Mouse (Mus musculus): ENCODE data around the gene 1700123O20Rik. TPM values are rescaled to one million over a fixed set of nuclear protein-coding genes. Genes with fewer than 3 reads are reported as not detected.

1700123O20Rik gene
- polyA plus RNA-seq, 1 experiment from 2014 or later, result 96.6 TPM

DNA sequence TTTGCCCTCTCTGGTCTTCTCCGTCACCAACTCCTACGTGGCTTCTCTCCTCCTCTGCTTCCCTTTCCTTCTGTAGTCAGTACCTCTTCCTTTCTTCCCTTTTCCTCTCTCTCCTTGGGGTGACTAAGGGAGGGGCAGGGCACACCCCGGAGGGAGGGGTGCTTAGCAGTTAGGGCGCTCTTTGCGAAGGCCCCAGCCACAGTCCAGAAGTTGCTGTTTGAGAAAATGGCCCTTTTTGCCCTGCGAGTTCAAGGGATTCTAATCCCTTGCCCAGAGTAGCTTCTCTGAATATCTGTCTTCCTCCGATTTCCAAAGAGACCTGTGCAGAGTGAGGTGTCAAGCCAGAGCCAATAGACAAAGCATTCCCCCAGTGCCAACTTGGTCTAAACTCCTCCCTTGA lies 26.1 kb downstream of the 1700123O20Rik start, which contains the start of gene Cebpe:
Gene Cebpe (minus strand): TSS at position 101 of the 400 bp plus-strand sequence.
- Histone ChIP-seq H3K27ac (no peak within 1 kb of the TSS), H3K4me2 (replicated peaks) (no peak within 1 kb of the TSS), H3K4me1 (peaks cover 16% of the 10 kb centered on the region), H3K9me3 (no peaks in the 10 kb centered on the region), H3K9ac (no peak within 1 kb of the TSS), H3K4me3 (no peak within 1 kb of the TSS), H3K36me3 (no peaks in the 10 kb centered on the region), H3K27me3 (0 out of 2 replicates have a peak, but pooled peaks cover 8% of the 10 kb centered on the region)
- ATAC-seq (ENCODE audit: low FRiP score, low read depth), result no peak
- 92% methylated on average over 7 of the region's 7 CpGs for WGBS

DNA sequence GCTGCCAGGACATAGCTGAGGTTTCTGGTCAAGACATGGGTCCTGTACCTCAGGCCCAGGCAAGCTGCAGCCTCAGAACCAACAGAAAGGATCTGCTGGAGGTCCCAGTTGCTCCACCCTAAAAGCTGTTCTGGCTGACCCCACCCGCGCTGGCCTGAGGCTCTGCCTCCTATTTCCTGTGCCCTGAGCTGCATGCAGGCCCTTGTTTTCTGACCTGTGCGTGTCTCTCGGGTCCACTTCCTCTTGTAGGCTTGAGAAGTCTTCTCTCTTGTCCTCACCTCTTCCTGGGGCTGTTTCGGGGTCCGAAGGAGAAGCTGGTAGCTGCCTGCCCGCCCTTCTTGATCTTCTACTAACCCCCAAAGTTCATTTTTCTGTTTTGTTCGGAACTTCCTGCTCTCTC lies 26.8 kb downstream of the 1700123O20Rik start:
- H3K9me3 ChIP-seq, result no peaks in the 10 kb centered on the region
- H3K27ac ChIP-seq, result no peak overlapping the region
- WGBS, result 69% methylated on average over 8 of the region's 8 CpGs
- ATAC-seq (ENCODE audit: low FRiP score, low read depth), result no peak
- H3K4me1 ChIP-seq, result peaks cover 10% of the 10 kb centered on the region
- H3K4me3 ChIP-seq, result no peak overlapping the region
- H3K36me3 ChIP-seq, result no peaks in the 10 kb centered on the region
- no peak overlapping the region for H3K9ac ChIP-seq
- H3K4me2 ChIP-seq (replicated peaks), result no peak overlapping the region
- 0 out of 2 replicates have a peak, but pooled peaks cover 8% of the 10 kb centered on the region for H3K27me3 ChIP-seq

DNA sequence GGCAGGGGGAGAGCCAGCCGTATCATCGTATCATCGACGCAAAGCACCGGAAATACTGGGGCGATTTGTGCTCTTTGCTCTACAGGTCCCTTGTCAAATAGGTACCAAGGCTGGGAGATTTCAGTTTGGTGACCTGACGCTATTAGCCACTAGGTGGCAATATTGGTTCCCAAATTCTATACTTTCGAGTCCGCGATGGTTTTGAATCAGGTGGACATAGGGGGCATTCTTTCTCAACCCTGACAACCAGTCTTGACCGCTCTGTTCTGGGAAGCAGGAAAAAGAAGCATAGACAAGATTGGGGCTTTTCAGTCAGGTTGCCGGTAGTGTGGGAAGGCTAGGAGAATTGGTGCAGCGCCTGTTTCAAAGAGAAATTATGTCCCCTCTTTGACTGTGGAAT lies 28.1 kb downstream of the 1700123O20Rik start:
- no peak overlapping the region for H3K27ac ChIP-seq
- H3K9ac ChIP-seq, result peak overlapping the region; percentile 40; the same call in 1 of the 2 replicates
- no peaks in the 10 kb centered on the region for H3K36me3 ChIP-seq
- peak overlapping the region; percentile 64 for H3K4me2 ChIP-seq (replicated peaks)
- peak; percentile 62; the same call in 1 of the 2 replicates for ATAC-seq (ENCODE audit: low FRiP score, low read depth)
- H3K27me3 ChIP-seq, result 0 out of 2 replicates have a peak, but pooled peaks cover 8% of the 10 kb centered on the region
- peak overlapping the region; percentile 34 for H3K4me3 ChIP-seq
- H3K9me3 ChIP-seq, result no peaks in the 10 kb centered on the region
- H3K4me1 ChIP-seq, result peaks cover 10% of the 10 kb centered on the region
- WGBS, result under 1% methylated on average over 13 of the region's 13 CpGs

DNA sequence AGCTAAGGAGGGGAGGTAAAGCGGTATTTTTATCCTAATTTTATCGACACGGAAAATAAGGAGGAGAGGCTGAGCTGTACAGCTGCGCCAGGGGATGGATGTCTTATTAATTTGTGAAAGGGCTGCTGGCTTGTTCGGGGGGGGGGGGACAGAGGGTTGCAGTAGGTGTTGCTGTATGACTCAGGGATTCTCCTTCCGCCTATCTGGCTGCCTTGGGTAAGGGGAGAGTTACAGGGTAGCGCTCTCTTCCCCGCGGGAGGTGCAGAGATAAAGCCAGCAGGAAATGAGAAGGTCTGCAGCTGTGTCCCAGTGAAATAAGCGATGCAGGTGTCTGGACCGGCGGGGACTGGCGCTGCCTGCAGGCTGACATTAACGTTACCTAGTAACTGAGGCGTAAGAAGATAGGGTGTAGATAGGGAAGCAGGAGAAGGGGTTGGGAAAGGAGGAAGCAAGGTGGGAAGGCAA lies 28.6 kb downstream of the 1700123O20Rik start:
- no peaks in the 10 kb centered on the region for H3K9me3 ChIP-seq
- peak overlapping the region; percentile 64 for H3K4me2 ChIP-seq (replicated peaks)
- WGBS, result 3% methylated on average over 15 of the region's 15 CpGs
- ATAC-seq (ENCODE audit: low FRiP score, low read depth), result 0 out of 2 replicates have a peak, but pooled peaks have one; percentile 2
- H3K27ac ChIP-seq, result no peak overlapping the region
- H3K4me1 ChIP-seq, result peaks cover 10% of the 10 kb centered on the region
- H3K36me3 ChIP-seq, result no peaks in the 10 kb centered on the region
- H3K9ac ChIP-seq, result peak overlapping the region; percentile 19; the same call in 1 of the 2 replicates
- peak overlapping the region; percentile 34 for H3K4me3 ChIP-seq
- H3K27me3 ChIP-seq, result 0 out of 2 replicates have a peak, but pooled peaks cover 8% of the 10 kb centered on the region

DNA sequence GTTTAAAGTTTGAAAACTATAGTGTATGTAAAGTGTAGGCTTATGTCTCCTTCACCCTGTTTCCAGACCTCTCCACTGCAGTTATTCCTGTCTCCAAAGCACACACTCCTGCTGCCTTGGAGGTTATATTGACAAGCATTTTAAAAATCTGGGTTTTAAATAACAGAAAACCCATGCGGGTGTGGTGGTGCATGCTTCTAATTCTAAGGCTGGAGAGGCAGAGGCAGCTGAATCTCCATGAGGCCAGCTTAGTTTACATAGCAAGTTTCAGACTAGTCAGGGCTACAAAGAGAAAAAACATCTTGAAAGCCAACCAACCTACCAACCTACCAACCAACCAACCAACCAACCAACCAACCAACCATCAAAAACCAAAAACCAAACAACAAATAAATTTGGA lies 29.4 kb downstream of the 1700123O20Rik start:
- no peak overlapping the region for H3K27ac ChIP-seq
- H3K4me2 ChIP-seq (replicated peaks), result no peak overlapping the region
- H3K36me3 ChIP-seq, result no peaks in the 10 kb centered on the region
- no peak overlapping the region for H3K4me3 ChIP-seq
- H3K27me3 ChIP-seq, result 0 out of 2 replicates have a peak, but pooled peaks cover 8% of the 10 kb centered on the region
- H3K9ac ChIP-seq, result no peak overlapping the region
- 64% methylated on average over 1 of the region's 1 CpGs for WGBS
- H3K9me3 ChIP-seq, result no peaks in the 10 kb centered on the region
- no peak for ATAC-seq (ENCODE audit: low FRiP score, low read depth)
- peaks cover 10% of the 10 kb centered on the region for H3K4me1 ChIP-seq

DNA sequence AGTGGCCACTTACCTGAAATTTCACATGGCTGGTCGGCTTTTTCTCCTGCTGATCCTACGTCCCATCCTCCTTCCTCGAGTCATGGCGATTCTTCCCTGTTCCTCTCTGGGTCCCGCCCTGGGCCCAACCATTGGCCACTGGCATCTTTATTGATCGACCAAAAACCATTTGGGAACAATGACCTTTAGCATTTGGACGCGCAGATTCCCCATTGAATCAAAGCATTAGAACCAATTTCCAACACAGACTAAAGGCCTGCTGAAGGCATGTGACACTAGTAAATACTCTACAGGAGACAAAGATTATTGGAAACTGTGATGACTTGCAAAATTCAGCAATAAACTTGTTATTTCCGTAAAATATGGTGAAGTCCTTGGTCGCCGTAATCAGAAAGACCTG lies 34.0 kb downstream of the 1700123O20Rik start:
- H3K27ac ChIP-seq, result no peak overlapping the region
- ATAC-seq (ENCODE audit: low FRiP score, low read depth), result no peak
- 89% methylated on average over 11 of the region's 11 CpGs for WGBS
- H3K36me3 ChIP-seq, result no peaks in the 10 kb centered on the region
- H3K9ac ChIP-seq, result no peak overlapping the region
- peaks cover 4% of the 10 kb centered on the region for H3K4me1 ChIP-seq
- H3K9me3 ChIP-seq, result no peaks in the 10 kb centered on the region
- H3K4me2 ChIP-seq (replicated peaks), result no peak overlapping the region
- 0 out of 2 replicates have a peak, but pooled peaks cover 2% of the 10 kb centered on the region for H3K27me3 ChIP-seq
- no peak overlapping the region for H3K4me3 ChIP-seq

DNA sequence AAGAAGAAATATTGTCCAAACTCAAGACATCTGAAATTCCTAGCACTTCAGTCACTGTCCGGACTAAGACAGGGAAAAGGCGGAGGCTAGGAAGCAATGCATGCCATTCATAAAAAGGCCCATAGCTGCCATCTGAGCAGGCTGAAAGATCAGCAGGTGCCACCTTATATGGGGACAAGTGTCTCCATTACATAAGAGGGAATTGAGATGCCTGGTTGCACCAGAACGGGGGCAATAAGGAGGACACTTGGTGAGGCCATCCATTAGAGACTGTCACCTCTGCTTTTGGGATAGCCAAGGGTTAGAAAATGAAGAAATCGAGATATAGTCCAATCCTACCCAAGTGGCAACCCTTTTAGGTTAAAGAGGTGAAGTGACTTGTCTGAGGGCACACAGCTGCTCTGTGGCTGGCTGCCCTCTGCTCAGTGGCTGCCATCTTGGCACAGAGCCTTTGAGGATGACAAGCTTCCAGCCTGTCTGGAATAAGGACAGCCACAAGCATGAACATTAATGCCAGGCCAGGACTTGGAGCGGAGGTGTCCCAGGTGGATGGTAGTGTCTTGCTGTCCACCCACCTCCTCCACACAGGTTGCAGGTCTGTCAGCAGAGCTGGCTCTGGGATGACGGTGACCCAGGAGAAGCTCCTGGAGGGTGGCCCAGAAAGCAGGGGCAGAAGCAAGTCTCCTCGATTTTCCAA lies 34.8 kb downstream of the 1700123O20Rik start:
- H3K4me2 ChIP-seq (replicated peaks), result no peak overlapping the region
- peaks cover 3% of the 10 kb centered on the region; the same call in 1 of the 2 replicates for H3K4me1 ChIP-seq
- WGBS, result 85% methylated on average over 7 of the region's 7 CpGs
- no peaks in the 10 kb centered on the region for H3K27me3 ChIP-seq
- no peak for ATAC-seq (ENCODE audit: low FRiP score, low read depth)
- H3K36me3 ChIP-seq, result no peaks in the 10 kb centered on the region
- H3K4me3 ChIP-seq, result no peak overlapping the region
- H3K27ac ChIP-seq, result no peak overlapping the region
- H3K9ac ChIP-seq, result no peak overlapping the region
- no peaks in the 10 kb centered on the region for H3K9me3 ChIP-seq

DNA sequence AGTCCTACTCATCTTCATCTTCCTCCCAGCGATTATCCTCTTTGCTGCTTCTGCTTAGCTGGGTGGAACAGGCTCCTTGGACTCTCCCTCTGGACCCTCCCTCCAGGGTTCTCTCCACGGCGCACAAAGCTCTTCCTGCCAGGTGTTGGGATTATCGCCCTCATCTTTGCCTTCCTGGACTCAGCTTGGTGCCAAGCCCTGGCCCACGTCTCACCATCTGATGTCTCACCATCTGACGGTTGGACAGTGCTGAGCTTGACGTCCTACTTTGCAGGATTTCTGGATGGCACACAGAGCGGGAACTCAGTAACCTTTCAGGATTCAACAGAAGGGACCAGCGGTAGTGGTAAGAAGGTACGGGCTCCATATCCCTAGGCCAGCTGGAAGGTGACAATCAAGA lies 35.7 kb downstream of the 1700123O20Rik start:
- H3K36me3 ChIP-seq, result no peaks in the 10 kb centered on the region
- WGBS, result 75% methylated on average over 10 of the region's 10 CpGs

DNA sequence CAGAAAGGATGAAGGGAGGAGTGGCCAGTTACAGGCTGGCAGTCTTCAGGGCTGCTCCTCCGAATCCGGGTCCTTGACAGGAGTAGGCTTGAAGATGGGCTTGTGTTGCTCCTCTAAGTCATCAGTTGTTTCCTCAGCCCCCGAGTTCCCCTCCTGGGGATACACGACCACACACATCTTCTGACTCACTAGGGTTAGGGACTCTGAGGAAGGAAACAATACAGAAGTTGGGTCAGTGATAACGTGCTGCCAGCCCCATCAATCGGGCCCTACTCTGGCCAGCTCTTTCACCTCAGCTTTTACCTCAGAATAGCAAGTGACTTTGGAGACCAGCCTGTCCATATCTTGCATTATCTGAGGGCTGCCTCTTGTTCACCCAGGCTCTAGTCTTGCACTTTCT lies 38.0 kb downstream of the 1700123O20Rik start:
- Histone ChIP-seq H3K4me2 (replicated peaks) (no peak overlapping the region), H3K27ac (no peak overlapping the region), H3K27me3 (no peaks in the 10 kb centered on the region), H3K36me3 (no peaks in the 10 kb centered on the region), H3K4me3 (no peak overlapping the region), H3K9ac (no peak overlapping the region), H3K9me3 (no peaks in the 10 kb centered on the region), H3K4me1 (peaks cover 3% of the 10 kb centered on the region; the same call in 1 of the 2 replicates)
- ATAC-seq (ENCODE audit: low FRiP score, low read depth), result no peak
- WGBS, result 87% methylated on average over 6 of the region's 6 CpGs

More for the DNA sequence above, 35.7 kb downstream of the 1700123O20Rik start:
- Histone ChIP-seq H3K4me3 (no peak overlapping the region), H3K27me3 (no peaks in the 10 kb centered on the region), H3K4me1 (peaks cover 3% of the 10 kb centered on the region; the same call in 1 of the 2 replicates), H3K9ac (no peak overlapping the region), H3K27ac (no peak overlapping the region), H3K9me3 (no peaks in the 10 kb centered on the region), H3K4me2 (replicated peaks) (no peak overlapping the region)
- ATAC-seq (ENCODE audit: low FRiP score, low read depth), result no peak

DNA sequence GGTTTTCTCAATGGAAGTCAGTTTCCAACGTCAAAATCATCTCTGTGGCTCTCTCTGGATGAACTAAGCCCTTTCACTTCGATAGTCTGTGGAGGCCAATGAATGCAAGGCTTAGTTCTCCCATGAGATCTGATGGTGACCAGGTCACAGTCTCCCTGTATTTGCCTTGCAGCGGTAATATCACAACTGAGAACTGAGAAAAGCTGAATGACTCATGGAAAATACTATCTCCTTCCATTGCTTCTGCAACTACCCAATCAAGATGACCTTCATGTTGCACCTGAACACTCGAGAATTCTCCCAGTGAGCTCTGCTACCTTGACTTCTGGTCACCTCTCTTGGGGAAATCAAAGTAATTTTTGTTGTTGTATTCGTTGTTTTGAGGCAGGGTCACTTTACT lies 41.5 kb downstream of the 1700123O20Rik start:
- Histone ChIP-seq H3K27me3 (no peaks in the 10 kb centered on the region), H3K36me3 (no peaks in the 10 kb centered on the region)
- 74% methylated on average over 5 of the region's 5 CpGs for WGBS

DNA sequence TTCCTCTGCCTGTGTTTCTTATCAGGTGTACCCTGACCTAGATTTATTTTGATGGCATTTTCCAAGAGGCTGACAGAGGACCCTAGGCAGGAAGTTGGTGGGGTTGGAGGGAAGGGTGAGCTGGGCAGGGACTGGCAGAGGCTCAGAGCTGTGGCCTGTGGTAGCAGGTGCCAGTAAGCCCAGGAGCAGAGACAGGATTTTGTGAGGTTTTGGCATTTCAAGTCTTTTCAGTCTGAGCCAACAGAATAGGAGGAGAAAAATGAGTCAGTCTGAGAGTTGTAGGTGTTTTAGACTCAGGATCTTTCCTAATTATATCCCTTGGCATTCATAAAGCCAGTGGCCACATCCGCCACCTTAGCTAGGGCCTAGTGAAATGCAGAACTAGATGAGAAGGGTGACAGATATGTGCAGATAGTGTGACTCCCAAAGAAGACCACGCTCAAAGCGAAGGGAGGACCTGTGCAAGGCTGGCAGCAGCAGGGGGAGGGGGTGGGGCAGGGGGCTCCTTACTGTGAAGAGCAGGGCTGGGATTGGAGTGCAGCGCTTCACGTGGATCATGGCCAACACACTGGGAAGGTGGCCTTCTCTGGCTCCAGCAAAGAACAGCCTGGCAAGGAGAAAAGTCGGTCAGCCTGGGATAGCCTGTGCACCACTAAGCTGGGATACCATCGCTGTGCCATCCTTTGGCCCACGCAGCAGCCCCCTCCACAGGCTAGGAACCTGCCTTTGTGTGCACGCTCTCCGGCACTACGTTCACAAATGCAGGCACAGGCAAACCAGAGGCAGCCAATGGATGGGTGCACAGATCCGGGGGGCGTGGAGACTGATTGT lies 43.0 kb downstream of the 1700123O20Rik start:
- no peak overlapping the region for H3K27ac ChIP-seq
- no peak overlapping the region for H3K4me2 ChIP-seq (replicated peaks)
- no peaks in the 10 kb centered on the region for H3K27me3 ChIP-seq
- H3K36me3 ChIP-seq, result no peaks in the 10 kb centered on the region
- H3K4me3 ChIP-seq, result no peak overlapping the region
- no peaks in the 10 kb centered on the region for H3K9me3 ChIP-seq
- ATAC-seq (ENCODE audit: low FRiP score, low read depth), result no peak
- no peaks in the 10 kb centered on the region for H3K4me1 ChIP-seq
- 75% methylated on average over 13 of the region's 13 CpGs for WGBS
- no peak overlapping the region for H3K9ac ChIP-seq

More for the DNA sequence above, 41.5 kb downstream of the 1700123O20Rik start:
- H3K4me3 ChIP-seq, result no peak overlapping the region
- ATAC-seq (ENCODE audit: low FRiP score, low read depth), result no peak
- no peaks in the 10 kb centered on the region for H3K9me3 ChIP-seq
- no peaks in the 10 kb centered on the region for H3K4me1 ChIP-seq
- no peak overlapping the region for H3K4me2 ChIP-seq (replicated peaks)
- no peak overlapping the region for H3K27ac ChIP-seq
- H3K9ac ChIP-seq, result no peak overlapping the region

DNA sequence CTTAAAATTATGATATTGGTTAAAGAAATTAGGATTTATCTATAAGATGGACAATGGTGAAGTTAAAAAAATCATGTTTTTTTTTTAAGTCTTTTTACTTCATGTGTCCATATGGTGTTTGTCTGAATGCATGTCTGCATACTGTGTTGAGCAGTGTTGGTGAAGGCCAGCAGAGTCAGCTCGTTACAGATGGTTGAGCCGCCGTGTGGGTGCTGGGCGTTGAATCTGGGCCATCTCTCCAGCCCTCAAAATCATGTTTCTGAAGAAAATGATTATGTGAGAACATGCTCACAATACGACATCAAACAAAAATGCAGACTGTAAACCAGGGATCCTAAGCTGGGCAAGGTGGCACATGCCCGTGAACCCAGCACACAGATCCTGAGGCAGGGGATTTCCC lies 44.3 kb downstream of the 1700123O20Rik start:
- Histone ChIP-seq H3K4me2 (replicated peaks) (no peak overlapping the region), H3K36me3 (no peaks in the 10 kb centered on the region), H3K4me1 (no peaks in the 10 kb centered on the region), H3K27me3 (no peaks in the 10 kb centered on the region), H3K27ac (no peak overlapping the region), H3K9ac (no peak overlapping the region), H3K9me3 (no peaks in the 10 kb centered on the region), H3K4me3 (no peak overlapping the region)
- ATAC-seq (ENCODE audit: low FRiP score, low read depth), result no peak
- WGBS, result 83% methylated on average over 6 of the region's 6 CpGs
